Mouse (Mus musculus): ENCODE data around the gene BC028528. TPM values are rescaled to one million over a fixed set of nuclear protein-coding genes. Genes with fewer than 3 reads are reported as not detected.
A peak's percentile ranks its signal among the peaks of the same experiment; 100 is the strongest.
"Not testable (repeated sequence)": the region's sequence is repeated elsewhere in the genome, so short reads cannot be mapped to it uniquely, and the experiment has no call there.

The BC028528 gene
- polyA plus RNA-seq, 1 experiment from 2014 or later: 18.5 TPM

DNA sequence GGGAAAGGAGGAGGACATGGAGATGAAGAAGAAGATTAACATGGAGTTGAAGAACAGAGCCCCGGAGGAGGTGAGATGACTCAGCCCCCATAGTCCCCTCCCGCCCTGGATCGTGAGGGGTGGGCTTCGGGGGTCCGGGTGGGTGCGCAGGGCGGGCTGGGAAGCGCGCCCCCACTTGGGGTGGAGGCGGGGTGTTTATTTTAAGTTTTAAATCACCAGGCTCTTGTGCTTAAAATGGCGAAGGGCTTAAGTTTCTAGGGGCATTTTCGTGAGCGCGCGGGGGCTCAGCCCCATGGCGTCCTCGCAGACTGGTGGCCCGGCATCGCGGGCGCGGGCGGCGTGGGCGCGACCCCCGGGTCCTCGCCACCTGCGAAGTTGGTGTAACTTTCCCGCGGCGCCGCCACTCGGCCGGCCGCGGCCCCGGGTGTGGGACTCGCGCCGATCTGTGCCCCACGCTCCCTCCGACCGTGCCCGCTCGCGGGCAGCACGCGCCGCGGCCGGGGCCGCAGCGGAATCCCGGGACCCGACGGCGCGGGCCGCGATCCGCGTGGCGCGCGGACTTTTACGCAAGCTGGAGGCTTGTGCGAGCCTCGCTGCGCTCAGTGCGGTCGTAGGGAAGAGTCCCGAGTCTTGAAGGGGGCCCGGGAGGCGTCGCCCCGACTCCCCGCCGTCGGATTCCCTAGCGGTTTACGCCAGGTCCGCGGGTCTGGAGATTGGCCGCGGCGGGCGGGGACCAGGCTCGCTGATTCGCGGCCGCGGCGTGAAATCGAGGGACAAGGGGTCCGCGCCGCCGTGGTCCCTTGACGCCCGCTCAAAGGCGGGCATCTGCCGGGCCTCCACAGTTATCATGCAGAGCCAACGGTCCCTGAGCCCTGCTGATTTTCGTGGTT is 38.0 kb upstream of the BC028528 start:
- H3K4me2 ChIP-seq (ENCODE audit: low read length): peak overlapping the region; percentile 72
- H3K9me3 ChIP-seq (replicated peaks; ENCODE audit: control insufficient read depth, low read length, poor library complexity, severe bottlenecking): no peaks in the 10 kb centered on the region
- H3K27me3 ChIP-seq (ENCODE audit: control insufficient read depth, insufficient read depth, low read depth, low read length): no peaks in the 10 kb centered on the region
- H3K27ac ChIP-seq (ENCODE audit: low read length): peak overlapping the region; percentile 87
- WGBS: 0% methylated on average over 99 of the region's 105 CpGs
- H3K9ac ChIP-seq (ENCODE audit: low read depth, low read length): peak overlapping the region; percentile 78
- H3K4me1 ChIP-seq (ENCODE audit: control insufficient read depth, insufficient read depth, low read length): peaks cover 3% of the 10 kb centered on the region; the same call in 1 of the 2 replicates
- ATAC-seq: peak; percentile 13
- peak overlapping the region; percentile 89 for H3K4me3 ChIP-seq (ENCODE audit: low read depth, low read length)
- no peaks in the 10 kb centered on the region for H3K36me3 ChIP-seq (ENCODE audit: control insufficient read depth, insufficient read depth, low read length)

DNA sequence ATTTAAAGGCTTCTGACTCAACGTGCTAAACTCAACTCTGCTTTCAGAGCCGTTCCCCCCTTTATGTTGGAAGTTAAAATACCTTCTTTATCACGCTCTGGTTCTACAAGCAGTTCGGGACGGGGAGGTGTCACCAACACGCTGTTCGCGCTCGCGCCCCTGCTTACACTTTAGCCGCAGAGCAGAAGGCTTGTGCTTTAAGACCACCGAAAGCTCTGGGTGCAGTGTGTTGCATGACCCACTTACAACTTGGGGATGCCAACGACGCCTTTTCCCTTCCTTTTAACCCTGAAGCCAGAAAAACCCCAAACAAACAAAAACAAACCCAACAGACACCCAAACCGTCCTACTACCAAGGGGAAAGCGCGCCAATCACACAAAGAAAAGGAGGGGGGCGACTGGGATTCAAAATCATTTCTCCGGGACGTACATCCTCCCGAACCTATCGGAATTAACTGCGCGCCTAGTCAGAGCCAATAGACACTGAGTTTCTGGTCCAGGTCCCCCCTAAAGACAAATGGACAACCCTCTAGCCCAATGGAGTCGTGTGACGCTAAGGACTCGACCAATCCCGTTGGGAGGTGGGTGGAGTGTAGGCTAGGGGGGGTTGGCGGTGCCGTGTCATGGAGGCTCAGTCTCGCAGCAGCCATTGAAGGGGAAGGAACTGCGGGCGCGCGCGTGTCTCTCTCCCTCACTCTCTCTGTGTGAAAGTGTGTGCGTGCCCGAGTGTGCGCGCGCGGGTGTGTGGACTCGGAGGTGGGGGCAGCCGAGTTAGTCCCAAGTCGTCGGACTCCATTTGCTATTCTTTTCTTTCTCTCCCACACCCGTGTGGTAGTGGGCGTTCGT is 37.1 kb upstream of the BC028528 start, which contains the start of gene Anp32e:
Gene Anp32e (plus strand): TSS at position 589 of the 846 bp plus-strand sequence.
- under 1% methylated on average over 49 of the region's 49 CpGs for WGBS
- H3K9me3 ChIP-seq (replicated peaks; ENCODE audit: control insufficient read depth, low read length, poor library complexity, severe bottlenecking): no peaks in the 10 kb centered on the region
- peak within 1 kb of the TSS; percentile 78 for H3K9ac ChIP-seq (ENCODE audit: low read depth, low read length)

DNA sequence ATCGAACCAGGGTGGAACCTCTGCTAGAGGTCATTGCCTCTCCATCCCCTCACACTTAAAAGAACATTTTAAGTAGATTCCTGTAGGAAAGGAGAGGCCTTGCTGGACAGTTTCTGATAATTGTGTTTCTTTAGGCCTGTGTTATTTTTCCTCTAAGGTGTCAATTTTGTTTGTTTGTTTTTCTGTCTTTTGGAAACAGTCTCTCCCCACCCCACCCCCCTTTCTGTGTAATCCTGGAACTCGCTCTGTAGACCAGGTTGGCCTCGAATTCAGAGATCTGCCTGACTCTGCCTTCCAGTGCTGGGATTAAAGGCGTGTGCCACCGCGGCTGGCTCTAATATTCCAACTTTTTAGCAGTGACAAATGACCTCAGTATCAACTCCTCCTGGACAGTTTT is 36.5 kb upstream of the BC028528 start:
- Histone ChIP-seq H3K4me2 (ENCODE audit: low read length) (peak overlapping the region; percentile 77), H3K4me1 (ENCODE audit: control insufficient read depth, insufficient read depth, low read length) (peaks cover 3% of the 10 kb centered on the region; the same call in 1 of the 2 replicates), H3K27me3 (ENCODE audit: control insufficient read depth, insufficient read depth, low read depth, low read length) (no peaks in the 10 kb centered on the region), H3K9me3 (replicated peaks; ENCODE audit: control insufficient read depth, low read length, poor library complexity, severe bottlenecking) (no peaks in the 10 kb centered on the region), H3K9ac (ENCODE audit: low read depth, low read length) (peak overlapping the region; percentile 21; the same call in 1 of the 2 replicates), H3K36me3 (ENCODE audit: control insufficient read depth, insufficient read depth, low read length) (no peaks in the 10 kb centered on the region), H3K27ac (ENCODE audit: low read length) (no peak overlapping the region; the same call in 1 of the 2 replicates), H3K4me3 (ENCODE audit: low read depth, low read length) (peak overlapping the region; percentile 89)
- no peak for ATAC-seq
- 72% methylated on average over 6 of the region's 6 CpGs for WGBS

More for the DNA sequence above, 37.1 kb upstream of the BC028528 start, which contains the start of gene Anp32e:
- Histone ChIP-seq H3K27me3 (ENCODE audit: control insufficient read depth, insufficient read depth, low read depth, low read length) (no peaks in the 10 kb centered on the region), H3K36me3 (ENCODE audit: control insufficient read depth, insufficient read depth, low read length) (no peaks in the 10 kb centered on the region), H3K27ac (ENCODE audit: low read length) (peak within 1 kb of the TSS; percentile 87), H3K4me3 (ENCODE audit: low read depth, low read length) (peak within 1 kb of the TSS; percentile 89), H3K4me2 (ENCODE audit: low read length) (peak within 1 kb of the TSS; percentile 77), H3K4me1 (ENCODE audit: control insufficient read depth, insufficient read depth, low read length) (peaks cover 3% of the 10 kb centered on the region; the same call in 1 of the 2 replicates)
- peak; percentile 100 for ATAC-seq

DNA sequence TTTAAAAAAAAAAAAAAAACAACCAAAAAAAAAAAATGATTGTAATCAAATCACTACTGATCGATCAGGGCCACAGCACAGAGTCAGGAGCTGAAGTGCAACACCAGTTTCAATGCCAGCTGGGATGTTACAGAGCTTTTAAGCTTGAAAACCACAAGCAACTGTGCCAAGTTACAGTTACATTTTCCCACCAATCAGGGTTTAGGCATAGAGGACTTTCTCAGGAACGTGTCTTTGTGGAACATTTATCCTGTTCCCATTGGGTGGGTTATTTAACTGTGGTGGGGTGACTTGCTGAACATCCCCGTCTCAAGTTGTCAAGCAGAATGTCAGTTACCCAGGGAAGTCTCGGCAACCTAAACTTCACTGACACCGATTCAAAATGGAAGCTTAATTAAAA is 33.3 kb upstream of the BC028528 start:
- Histone ChIP-seq H3K36me3 (ENCODE audit: control insufficient read depth, insufficient read depth, low read length) (no peaks in the 10 kb centered on the region), H3K4me3 (ENCODE audit: low read depth, low read length) (no peak overlapping the region), H3K9me3 (replicated peaks; ENCODE audit: control insufficient read depth, low read length, poor library complexity, severe bottlenecking) (no peaks in the 10 kb centered on the region), H3K4me2 (ENCODE audit: low read length) (no peak overlapping the region), H3K27ac (ENCODE audit: low read length) (no peak overlapping the region), H3K27me3 (ENCODE audit: control insufficient read depth, insufficient read depth, low read depth, low read length) (no peaks in the 10 kb centered on the region), H3K4me1 (ENCODE audit: control insufficient read depth, insufficient read depth, low read length) (no peaks in the 10 kb centered on the region), H3K9ac (ENCODE audit: low read depth, low read length) (no peak overlapping the region)
- no peak for ATAC-seq
- 84% methylated on average over 5 of the region's 5 CpGs for WGBS

DNA sequence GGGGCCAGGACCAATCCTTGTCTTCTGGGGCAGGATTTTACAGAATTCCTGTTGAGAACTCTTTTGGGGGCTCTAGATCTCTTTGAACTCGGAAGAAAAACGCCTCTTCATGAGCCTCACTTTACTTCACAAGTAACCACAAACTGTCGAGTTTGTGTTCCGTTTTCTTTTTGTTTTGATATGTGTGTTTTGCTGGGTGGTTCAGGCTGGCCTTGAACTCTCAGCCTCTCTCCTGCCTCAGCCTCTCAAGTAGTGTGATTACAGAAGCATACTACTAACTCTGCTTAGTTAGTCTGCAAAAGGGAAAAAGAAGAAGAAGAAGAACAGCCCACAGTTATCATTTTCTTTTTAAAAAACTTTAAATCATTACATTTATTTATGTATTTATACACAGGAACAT is 32.4 kb upstream of the BC028528 start:
- H3K4me3 ChIP-seq (ENCODE audit: low read depth, low read length): no peak overlapping the region
- H3K4me2 ChIP-seq (ENCODE audit: low read length): no peak overlapping the region
- ATAC-seq: no peak
- no peaks in the 10 kb centered on the region for H3K4me1 ChIP-seq (ENCODE audit: control insufficient read depth, insufficient read depth, low read length)
- WGBS: 77% methylated on average over 4 of the region's 4 CpGs
- H3K27me3 ChIP-seq (ENCODE audit: control insufficient read depth, insufficient read depth, low read depth, low read length): no peaks in the 10 kb centered on the region
- no peak overlapping the region for H3K27ac ChIP-seq (ENCODE audit: low read length)
- no peaks in the 10 kb centered on the region for H3K36me3 ChIP-seq (ENCODE audit: control insufficient read depth, insufficient read depth, low read length)
- H3K9ac ChIP-seq (ENCODE audit: low read depth, low read length): no peak overlapping the region
- no peaks in the 10 kb centered on the region for H3K9me3 ChIP-seq (replicated peaks; ENCODE audit: control insufficient read depth, low read length, poor library complexity, severe bottlenecking)

DNA sequence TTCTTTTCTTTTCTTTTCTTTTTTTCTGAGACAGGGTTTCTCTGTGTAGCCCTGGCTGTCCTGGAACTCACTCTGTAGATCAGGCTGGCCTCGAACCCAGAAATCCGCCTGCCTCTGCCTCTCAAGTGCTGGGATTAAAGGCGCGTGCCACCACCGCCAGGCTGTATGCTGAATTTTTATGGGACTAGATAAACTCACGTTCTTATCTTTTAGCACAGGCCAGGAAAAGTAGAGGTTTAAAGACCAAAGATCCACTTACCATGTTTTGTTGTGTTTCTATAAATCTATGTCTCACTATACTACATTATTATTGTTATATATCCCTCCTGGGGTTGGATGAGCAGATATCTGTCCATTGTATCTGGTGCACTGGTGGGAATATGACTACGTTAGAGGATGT is 31.6 kb upstream of the BC028528 start:
- H3K27ac ChIP-seq (ENCODE audit: low read length); H3K36me3 ChIP-seq (ENCODE audit: control insufficient read depth, insufficient read depth, low read length); H3K4me3 ChIP-seq (ENCODE audit: low read depth, low read length); H3K9ac ChIP-seq (ENCODE audit: low read depth, low read length); H3K4me1 ChIP-seq (ENCODE audit: control insufficient read depth, insufficient read depth, low read length); H3K9me3 ChIP-seq (replicated peaks; ENCODE audit: control insufficient read depth, low read length, poor library complexity, severe bottlenecking); H3K4me2 ChIP-seq (ENCODE audit: low read length); H3K27me3 ChIP-seq (ENCODE audit: control insufficient read depth, insufficient read depth, low read depth, low read length); ATAC-seq: not testable (repeated sequence)
- WGBS: 91% methylated on average over 7 of the region's 7 CpGs

DNA sequence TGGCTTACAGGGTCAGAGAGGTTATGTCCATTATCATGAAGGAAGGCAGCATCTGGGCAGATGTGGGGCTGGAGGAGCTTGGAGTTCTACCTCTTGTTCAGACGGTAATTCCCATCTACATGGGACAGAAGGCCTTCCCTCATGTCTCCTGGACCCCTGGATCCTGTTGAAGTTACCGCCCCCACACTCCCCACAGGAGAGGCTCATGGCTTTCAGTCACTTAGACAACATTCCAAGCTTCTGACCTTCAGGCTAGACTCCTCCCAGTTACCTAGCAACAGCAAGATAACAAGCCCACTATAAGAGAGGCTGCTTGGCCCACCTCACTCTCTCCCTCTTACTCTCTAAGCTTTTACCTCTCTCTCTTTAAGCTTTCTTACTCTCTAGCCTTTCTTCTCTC is 28.7 kb upstream of the BC028528 start:
- H3K4me2 ChIP-seq (ENCODE audit: low read length); H3K9me3 ChIP-seq (replicated peaks; ENCODE audit: control insufficient read depth, low read length, poor library complexity, severe bottlenecking); H3K9ac ChIP-seq (ENCODE audit: low read depth, low read length); H3K4me1 ChIP-seq (ENCODE audit: control insufficient read depth, insufficient read depth, low read length); H3K27me3 ChIP-seq (ENCODE audit: control insufficient read depth, insufficient read depth, low read depth, low read length); ATAC-seq; H3K4me3 ChIP-seq (ENCODE audit: low read depth, low read length); H3K27ac ChIP-seq (ENCODE audit: low read length); H3K36me3 ChIP-seq (ENCODE audit: control insufficient read depth, insufficient read depth, low read length): not testable (repeated sequence)
- 76% methylated on average over 2 of the region's 2 CpGs for WGBS

DNA sequence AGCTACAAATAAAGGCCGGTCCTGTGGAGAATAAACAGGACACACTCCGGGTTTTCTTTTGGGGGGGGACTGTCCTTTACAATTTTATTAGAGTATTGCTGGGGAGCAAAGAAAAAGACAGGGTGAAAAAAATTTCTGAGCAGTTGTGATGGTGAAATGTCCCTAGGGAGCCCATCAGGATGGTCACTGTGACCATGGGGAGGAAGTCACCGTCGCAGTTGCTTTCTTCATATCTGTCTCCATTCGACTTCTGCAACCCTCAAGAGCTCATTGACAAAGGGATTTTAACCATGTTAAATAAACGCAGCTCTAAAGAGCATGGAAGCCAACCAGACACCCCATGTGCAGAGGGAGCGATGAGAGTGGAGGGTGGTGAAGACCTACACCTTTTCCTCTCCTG is 25.0 kb upstream of the BC028528 start:
- Histone ChIP-seq H3K4me1 (ENCODE audit: control insufficient read depth, insufficient read depth, low read length) (no peaks in the 10 kb centered on the region), H3K4me2 (ENCODE audit: low read length) (no peak overlapping the region), H3K27ac (ENCODE audit: low read length) (no peak overlapping the region), H3K36me3 (ENCODE audit: control insufficient read depth, insufficient read depth, low read length) (no peaks in the 10 kb centered on the region), H3K27me3 (ENCODE audit: control insufficient read depth, insufficient read depth, low read depth, low read length) (no peaks in the 10 kb centered on the region), H3K4me3 (ENCODE audit: low read depth, low read length) (no peak overlapping the region), H3K9ac (ENCODE audit: low read depth, low read length) (no peak overlapping the region), H3K9me3 (replicated peaks; ENCODE audit: control insufficient read depth, low read length, poor library complexity, severe bottlenecking) (no peaks in the 10 kb centered on the region)
- no peak for ATAC-seq
- 74% methylated on average over 7 of the region's 7 CpGs for WGBS

Data from midbrain, embryonic 16.5 days (tissue).